Mouse (Mus musculus): ENCODE measurements at regions not wholly inside any gene's neighbourhood (a gene's known extent, or its start where the extent isn't known, plus 50 kb on each side); places are given as distances from the start of the nearest gene placed in this dataset.

DNA sequence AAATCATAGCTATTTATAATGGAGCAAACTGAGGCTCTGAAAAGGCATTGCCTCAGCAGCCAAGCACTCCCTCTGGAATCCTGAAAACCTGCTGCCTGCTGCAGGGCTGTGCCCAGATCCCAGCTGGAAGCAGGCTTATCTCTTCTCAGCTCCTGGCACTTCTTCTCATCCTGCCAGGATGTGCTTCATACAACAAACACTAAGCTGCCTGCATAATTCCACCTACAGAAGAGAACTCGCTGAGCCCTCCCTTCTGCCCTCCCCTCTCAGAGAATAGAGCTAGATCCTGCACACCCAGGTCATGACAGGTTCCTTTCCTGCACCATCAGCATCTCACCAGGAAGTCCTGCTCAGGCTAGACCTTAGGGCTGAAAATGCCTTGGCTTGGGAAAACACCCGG lies 187.4 kb upstream of the Bcl6 start:
- Histone ChIP-seq H3K27me3 (ENCODE audit: control insufficient read depth, insufficient read depth, low read length) (no peaks in the 10 kb centered on the region), H3K36me3 (replicated peaks; ENCODE audit: control insufficient read depth, insufficient read depth, low read depth) (no peaks in the 10 kb centered on the region), H3K4me2 (ENCODE audit: low read depth) (no peak overlapping the region), H3K9ac (replicated peaks) (no peak overlapping the region), H3K4me3 (ENCODE audit: insufficient read depth in 1 of 2, low read depth in 2 of 2, low read length in 2 of 2) (no peak overlapping the region), H3K27ac (no peak overlapping the region), H3K4me1 (replicated peaks; ENCODE audit: control insufficient read depth in 2 of 2, insufficient read depth in 2 of 2, low read length in 1 of 2) (no peaks in the 10 kb centered on the region), H3K9me3 (ENCODE audit: control insufficient read depth, low read length) (no peaks in the 10 kb centered on the region)
- no peak for DNase-seq (ENCODE audit: low read depth in 3 of 3, low spot score in 3 of 3)
- TF ChIP-seq CTCF (IDR thresholded peaks at IDR 0.05; ENCODE audit: low read depth) (no peak), EP300 (IDR thresholded peaks at IDR 0.05; ENCODE audit: low read depth) (no peak)
- no peak for ATAC-seq (ENCODE audit: insufficient read depth)
- WGBS (ENCODE audit: insufficient replicate concordance) = 34% methylated on average over 2 of the region's 2 CpGs

DNA sequence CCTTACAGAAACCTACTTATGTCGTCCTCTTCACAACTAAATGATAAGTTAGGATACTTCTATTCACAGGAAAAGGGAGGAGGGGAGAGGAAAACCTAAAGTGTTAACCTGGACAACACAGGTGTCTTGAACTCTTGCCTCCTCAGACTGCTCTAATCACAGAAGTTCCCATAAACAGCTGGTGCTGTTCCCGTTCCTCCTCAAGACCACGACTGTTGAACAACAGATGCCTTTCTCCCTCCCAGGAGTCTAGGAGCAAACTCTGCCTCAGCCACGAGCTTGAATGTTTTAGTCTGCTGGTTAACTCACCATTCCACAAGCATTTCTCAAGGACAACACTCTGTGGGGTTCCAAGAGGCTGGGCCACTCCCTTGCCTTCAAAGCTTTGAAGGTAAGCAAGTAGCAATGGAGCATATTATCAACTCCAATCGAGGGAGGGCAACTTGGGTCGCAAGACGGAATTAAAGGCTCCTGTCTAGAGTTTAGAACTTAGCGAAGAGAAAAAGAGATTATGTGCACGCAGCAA lies 186.6 kb upstream of the Bcl6 start:
- DNase-seq (ENCODE audit: low read depth in 3 of 3, low spot score in 3 of 3) = no peak
- 55% methylated on average over 9 of the region's 9 CpGs for WGBS (ENCODE audit: insufficient replicate concordance)
- no peak overlapping the region for H3K4me2 ChIP-seq (ENCODE audit: low read depth)
- no peaks in the 10 kb centered on the region for H3K27me3 ChIP-seq (ENCODE audit: control insufficient read depth, insufficient read depth, low read length)
- H3K9me3 ChIP-seq (ENCODE audit: control insufficient read depth, low read length) = no peaks in the 10 kb centered on the region
- H3K27ac ChIP-seq = no peak overlapping the region
- no peak overlapping the region for H3K9ac ChIP-seq (replicated peaks)
- TF ChIP-seq CTCF (IDR thresholded peaks at IDR 0.05; ENCODE audit: low read depth) (no peak), EP300 (IDR thresholded peaks at IDR 0.05; ENCODE audit: low read depth) (no peak)
- no peaks in the 10 kb centered on the region for H3K36me3 ChIP-seq (replicated peaks; ENCODE audit: control insufficient read depth, insufficient read depth, low read depth)
- no peak overlapping the region for H3K4me3 ChIP-seq (ENCODE audit: insufficient read depth in 1 of 2, low read depth in 2 of 2, low read length in 2 of 2)
- H3K4me1 ChIP-seq (replicated peaks; ENCODE audit: control insufficient read depth in 2 of 2, insufficient read depth in 2 of 2, low read length in 1 of 2) = no peaks in the 10 kb centered on the region
- no peak for ATAC-seq (ENCODE audit: insufficient read depth)

DNA sequence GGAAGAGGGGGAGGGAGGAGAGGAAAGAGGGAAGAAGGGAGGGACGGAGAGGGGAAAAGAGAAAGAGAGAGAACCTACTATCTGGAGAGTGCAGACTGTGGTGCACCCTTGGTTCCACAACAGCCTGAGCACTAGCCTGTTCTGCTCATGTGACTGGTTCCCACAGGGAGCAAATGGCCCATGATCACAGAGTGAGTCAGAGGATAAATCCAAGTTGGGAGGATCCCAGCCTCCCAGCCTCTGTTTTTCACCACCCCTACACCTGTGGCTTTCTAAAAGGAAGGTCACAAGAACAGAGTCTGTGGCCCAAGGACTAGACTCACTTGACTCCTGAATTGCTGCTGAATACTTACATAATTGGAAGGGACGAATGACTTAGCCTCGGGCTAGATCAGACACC lies 185.9 kb upstream of the Bcl6 start:
- Histone ChIP-seq H3K27me3 (ENCODE audit: control insufficient read depth, insufficient read depth, low read length) (no peaks in the 10 kb centered on the region), H3K36me3 (replicated peaks; ENCODE audit: control insufficient read depth, insufficient read depth, low read depth) (no peaks in the 10 kb centered on the region), H3K4me1 (replicated peaks; ENCODE audit: control insufficient read depth in 2 of 2, insufficient read depth in 2 of 2, low read length in 1 of 2) (no peaks in the 10 kb centered on the region), H3K27ac (no peak overlapping the region), H3K4me2 (ENCODE audit: low read depth) (no peak overlapping the region), H3K9ac (replicated peaks) (no peak overlapping the region), H3K4me3 (ENCODE audit: insufficient read depth in 1 of 2, low read depth in 2 of 2, low read length in 2 of 2) (no peak overlapping the region), H3K9me3 (ENCODE audit: control insufficient read depth, low read length) (no peaks in the 10 kb centered on the region)
- DNase-seq (ENCODE audit: low read depth in 3 of 3, low spot score in 3 of 3) = no peak
- TF ChIP-seq CTCF (IDR thresholded peaks at IDR 0.05; ENCODE audit: low read depth) (no peak), EP300 (IDR thresholded peaks at IDR 0.05; ENCODE audit: low read depth) (no peak)
- WGBS (ENCODE audit: insufficient replicate concordance) = 54% methylated on average over 3 of the region's 3 CpGs
- no peak for ATAC-seq (ENCODE audit: insufficient read depth)

DNA sequence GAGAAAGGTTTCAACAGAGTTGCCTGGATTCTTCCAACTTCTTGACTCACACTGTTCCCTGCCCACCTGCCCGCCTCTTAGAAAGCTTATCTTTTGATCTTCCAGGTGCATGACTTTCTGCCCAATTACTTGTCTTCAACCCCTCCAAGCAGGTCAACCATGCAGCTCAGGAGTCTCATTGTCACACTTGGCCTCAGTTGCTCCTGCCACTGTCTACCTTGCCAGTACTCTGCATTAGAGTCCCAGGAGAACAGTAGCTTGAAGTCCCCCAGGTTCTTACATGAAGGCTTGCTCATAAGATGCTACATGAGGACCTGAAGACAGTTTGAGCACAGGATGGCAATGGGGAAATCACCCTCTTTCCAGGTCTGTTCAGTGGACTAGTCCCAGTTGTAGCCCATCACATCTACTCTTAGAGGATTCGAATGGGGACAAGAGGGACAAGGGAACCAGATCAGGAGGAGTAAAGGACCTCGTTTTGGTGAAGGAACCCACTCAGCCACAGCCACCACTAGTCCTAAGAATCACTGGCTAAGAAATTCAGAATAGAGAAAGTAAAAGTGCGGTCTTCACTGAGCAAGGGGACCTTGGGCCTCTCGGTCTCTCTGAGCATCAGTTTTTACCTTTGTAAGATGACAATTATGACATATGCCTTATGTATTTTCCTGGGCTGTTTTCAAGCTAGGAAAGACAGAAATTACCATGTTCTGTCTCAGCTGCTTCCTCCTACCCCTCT lies 185.3 kb upstream of the Bcl6 start:
- Histone ChIP-seq H3K9ac (replicated peaks) (no peak overlapping the region), H3K27ac (no peak overlapping the region), H3K4me2 (ENCODE audit: low read depth) (no peak overlapping the region), H3K36me3 (replicated peaks; ENCODE audit: control insufficient read depth, insufficient read depth, low read depth) (no peaks in the 10 kb centered on the region), H3K4me1 (replicated peaks; ENCODE audit: control insufficient read depth in 2 of 2, insufficient read depth in 2 of 2, low read length in 1 of 2) (no peaks in the 10 kb centered on the region), H3K4me3 (ENCODE audit: insufficient read depth in 1 of 2, low read depth in 2 of 2, low read length in 2 of 2) (no peak overlapping the region), H3K27me3 (ENCODE audit: control insufficient read depth, insufficient read depth, low read length) (no peaks in the 10 kb centered on the region), H3K9me3 (ENCODE audit: control insufficient read depth, low read length) (no peaks in the 10 kb centered on the region)
- DNase-seq (ENCODE audit: low read depth in 3 of 3, low spot score in 3 of 3) (no peak), ATAC-seq (ENCODE audit: insufficient read depth) (no peak)
- 50% methylated on average over 5 of the region's 5 CpGs for WGBS (ENCODE audit: insufficient replicate concordance)
- TF ChIP-seq CTCF (IDR thresholded peaks at IDR 0.05; ENCODE audit: low read depth) = no peak
- TF ChIP-seq EP300 (IDR thresholded peaks at IDR 0.05; ENCODE audit: low read depth) = no peak

DNA sequence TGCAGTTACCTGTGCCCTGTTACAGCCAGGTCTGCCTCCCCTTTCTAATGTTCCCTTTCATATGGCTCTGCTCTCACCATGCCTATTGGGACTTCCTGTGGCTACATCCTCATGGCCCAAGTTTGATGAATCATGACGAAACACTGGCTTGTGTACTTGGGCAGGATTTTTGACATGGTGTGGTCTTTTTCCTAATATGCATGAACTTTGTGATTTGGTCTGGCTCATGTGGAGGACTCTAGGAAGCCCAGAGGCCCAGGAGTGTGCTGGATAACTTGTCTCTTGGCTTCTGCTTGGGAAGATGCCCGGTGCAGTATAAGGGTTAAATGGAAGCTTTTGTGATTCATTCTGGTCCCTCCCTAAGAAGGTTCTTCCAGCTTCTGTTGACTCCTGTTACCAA lies 184.0 kb upstream of the Bcl6 start:
- WGBS (ENCODE audit: insufficient replicate concordance) = 55% methylated on average over 2 of the region's 2 CpGs
- ATAC-seq (ENCODE audit: insufficient read depth) = no peak

More for the DNA sequence above, 184.0 kb upstream of the Bcl6 start:
- no peak overlapping the region for H3K27ac ChIP-seq
- no peak for DNase-seq (ENCODE audit: low read depth in 3 of 3, low spot score in 3 of 3)
- H3K9me3 ChIP-seq (ENCODE audit: control insufficient read depth, low read length) = no peaks in the 10 kb centered on the region
- H3K4me2 ChIP-seq (ENCODE audit: low read depth) = no peak overlapping the region
- no peaks in the 10 kb centered on the region for H3K36me3 ChIP-seq (replicated peaks; ENCODE audit: control insufficient read depth, insufficient read depth, low read depth)
- no peak overlapping the region for H3K9ac ChIP-seq (replicated peaks)
- H3K4me3 ChIP-seq (ENCODE audit: insufficient read depth in 1 of 2, low read depth in 2 of 2, low read length in 2 of 2) = no peak overlapping the region
- TF ChIP-seq CTCF (IDR thresholded peaks at IDR 0.05; ENCODE audit: low read depth) (no peak), EP300 (IDR thresholded peaks at IDR 0.05; ENCODE audit: low read depth) (no peak)
- no peaks in the 10 kb centered on the region for H3K27me3 ChIP-seq (ENCODE audit: control insufficient read depth, insufficient read depth, low read length)
- no peaks in the 10 kb centered on the region for H3K4me1 ChIP-seq (replicated peaks; ENCODE audit: control insufficient read depth in 2 of 2, insufficient read depth in 2 of 2, low read length in 1 of 2)

All from liver, embryonic 14.5 days (tissue).